Mouse (Mus musculus) lung, adult 2 months (tissue): ENCODE measurements around the gene Rnf222.

Experiments used
- CTCF ChIP-seq: fragments of 200-500 bp; IDR thresholded peaks from 2 replicates; pipeline ENCODE4 v1.5.1; 2011; ENCODE audit warnings: mild to moderate bottlenecking, low read length, control low read depth; ENCODE audit not compliant: insufficient read depth
- POLR2A ChIP-seq: fragments of 200-500 bp; IDR thresholded peaks from 2 replicates; pipeline ENCODE4 v1.6.1; 2011; ENCODE audit warnings: low read depth, mild to moderate bottlenecking, control low read depth, low read length, borderline replicate concordance; ENCODE audit errors: extremely low read depth

DNA sequence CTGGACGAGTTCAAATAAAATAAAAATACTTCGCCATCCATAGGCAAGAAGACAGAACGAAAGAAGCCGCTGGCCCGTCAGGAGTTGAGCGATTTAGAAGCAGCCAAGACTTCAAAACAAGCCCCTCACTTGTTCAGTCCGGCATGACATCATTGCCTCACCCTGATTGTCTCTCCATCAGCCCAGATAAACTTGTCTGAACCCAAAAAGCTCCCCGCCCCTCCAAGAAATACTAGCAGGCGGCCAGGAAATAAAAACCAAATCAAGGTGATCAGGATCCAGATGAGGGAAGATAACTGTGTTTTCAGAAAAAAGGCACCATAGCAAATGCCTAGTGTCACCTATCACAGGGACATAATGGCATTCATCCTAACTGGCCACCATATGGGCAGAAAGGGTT lies 17.1 kb upstream of the Rnf222 start:
- no peak for TF ChIP-seq CTCF
- TF ChIP-seq POLR2A, result no peak
